Mouse (Mus musculus): ENCODE measurements at regions not wholly inside any gene's neighbourhood (a gene's known extent, or its start where the extent isn't known, plus 50 kb on each side); places are given as distances from the start of the nearest gene placed in this dataset.
A peak's percentile ranks its signal among the peaks of the same experiment; 100 is the strongest.

DNA sequence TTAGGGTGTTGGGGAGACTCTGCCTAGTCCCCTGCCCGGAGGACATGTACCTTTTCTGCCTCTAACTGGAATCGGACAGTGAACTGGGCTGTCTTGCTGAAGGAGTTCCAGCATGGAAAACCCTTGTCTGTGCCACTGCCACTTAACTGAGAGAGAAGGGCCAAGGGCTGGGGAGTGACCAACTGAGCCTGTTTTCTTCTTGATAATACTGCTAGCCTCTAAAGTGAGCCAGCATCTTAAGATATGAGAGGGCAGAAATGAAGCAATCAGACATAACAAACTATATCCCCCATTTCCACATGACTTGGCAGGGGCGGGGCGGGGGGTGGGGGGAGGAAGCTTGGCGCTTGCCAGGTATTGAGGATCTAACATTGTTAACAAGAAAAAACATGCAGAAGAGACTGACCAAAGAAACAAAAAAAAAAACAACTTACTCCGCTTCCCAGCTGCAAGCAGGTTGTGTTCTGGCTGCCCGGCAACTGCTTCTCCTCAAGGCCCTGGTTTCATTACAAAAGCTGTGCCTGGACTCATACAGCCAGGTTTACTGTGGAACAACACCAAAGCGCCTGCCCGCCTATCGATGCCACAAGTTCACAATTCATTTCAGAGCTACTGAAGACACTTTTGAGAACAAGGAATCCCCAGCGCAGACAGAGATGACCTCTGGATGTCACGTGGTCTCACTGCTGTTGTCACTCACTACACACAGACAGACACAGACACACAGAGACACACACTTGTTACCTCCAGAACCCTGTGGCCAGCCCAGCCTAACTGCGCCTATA, 153.6 kb upstream of the Klf14 start:
- no peak for ATAC-seq

DNA sequence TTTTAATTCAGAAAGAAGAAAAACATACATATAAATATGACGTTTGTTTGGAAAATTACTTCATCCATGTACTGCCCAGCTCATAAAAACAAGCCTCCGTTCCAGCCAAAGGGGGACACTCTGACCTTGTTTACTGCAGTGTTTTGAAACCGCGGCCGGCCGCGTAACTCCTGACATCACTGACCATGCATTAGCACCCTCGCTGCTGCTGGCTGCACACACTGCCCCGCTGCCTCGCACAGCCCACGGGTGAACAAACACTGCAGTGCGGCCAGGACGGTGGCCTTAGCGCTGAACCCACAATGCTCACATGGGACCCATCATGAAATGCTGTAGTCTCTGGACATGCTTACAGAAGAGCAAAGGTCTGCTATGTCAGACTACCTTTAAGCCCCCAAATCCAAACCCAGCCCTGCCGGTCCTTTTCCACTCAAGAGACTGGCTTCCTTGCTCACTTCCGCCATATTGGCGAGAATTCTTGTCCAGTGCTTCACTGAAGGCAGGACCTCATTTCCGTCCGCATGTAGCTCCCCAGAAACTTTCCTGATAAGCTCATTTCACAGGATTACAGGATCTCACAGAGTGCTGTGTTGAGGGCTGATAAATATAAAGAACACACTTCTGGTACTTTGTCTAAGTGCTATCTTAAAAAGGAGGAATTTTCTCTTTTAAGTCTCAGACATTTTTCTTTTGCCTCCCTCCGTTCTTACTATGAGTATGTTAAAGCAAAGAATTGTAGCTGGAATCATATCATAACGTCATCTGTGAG, 154.9 kb upstream of the Klf14 start:
- no peak for ATAC-seq

DNA sequence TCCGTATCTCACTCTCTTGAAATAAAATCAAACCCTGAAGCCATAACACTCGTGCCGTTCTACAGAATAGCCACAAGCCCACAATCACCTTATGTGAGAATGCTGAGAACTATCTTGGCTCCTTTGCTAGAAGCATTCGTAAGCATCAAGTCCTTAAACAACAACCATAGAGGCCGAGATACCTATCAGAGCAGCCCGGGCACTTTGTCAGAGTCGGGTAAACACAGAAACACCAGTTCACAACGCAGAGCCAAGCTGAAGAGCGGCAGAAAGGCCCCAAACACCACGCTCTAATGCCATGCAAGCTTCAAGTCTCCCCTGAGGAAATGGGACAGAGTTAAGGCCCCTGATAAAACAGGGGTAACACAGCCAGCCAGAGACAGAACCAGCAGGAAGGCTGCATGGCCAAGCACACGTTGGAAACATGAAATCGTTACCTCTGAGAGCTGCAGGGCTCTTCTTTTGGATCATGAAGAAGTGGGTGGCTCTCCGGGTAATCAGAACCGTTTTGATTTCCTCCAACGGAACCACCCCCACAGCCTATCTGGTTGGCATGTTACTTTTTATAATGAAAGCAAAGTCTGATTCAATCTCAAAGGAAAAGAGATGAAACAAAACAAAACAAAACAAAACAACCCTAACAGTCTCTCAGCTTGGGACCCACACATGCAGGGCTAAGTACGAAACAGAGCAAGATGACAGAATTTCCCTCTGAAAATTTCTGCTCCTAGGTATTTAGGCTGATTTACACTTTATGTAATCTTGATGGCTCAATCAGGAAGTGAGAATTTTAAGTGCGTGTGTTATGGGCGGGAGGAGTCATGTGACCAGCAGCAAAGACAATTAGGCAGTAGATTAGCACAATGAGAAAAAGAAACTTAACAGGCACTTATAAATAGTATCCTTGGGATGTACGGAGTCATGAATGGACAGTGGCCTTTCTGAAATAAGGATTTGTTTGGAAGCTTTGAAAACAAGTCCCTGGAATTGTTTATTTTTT, 155.8 kb upstream of the Klf14 start:
- ATAC-seq = peak; percentile 83

DNA sequence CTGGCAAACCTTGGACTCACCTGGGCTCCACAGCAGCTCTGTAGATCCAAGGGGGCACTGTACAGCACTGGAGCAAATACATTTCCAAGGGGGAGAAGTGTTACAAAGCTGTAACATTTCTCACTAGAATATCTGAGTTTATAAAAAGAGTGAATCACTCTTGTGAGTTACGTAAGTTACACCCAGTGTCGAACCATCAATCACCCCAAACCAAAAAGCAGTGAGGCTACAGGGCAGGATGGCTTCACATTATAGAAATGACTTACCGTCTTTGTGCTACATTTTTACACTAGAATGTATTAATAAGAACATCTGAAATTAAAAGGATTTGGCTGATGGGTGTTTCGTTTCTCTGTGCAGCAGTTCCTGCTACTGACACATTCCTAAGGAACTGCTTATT, 156.7 kb upstream of the Klf14 start:
- no peak for ATAC-seq

DNA sequence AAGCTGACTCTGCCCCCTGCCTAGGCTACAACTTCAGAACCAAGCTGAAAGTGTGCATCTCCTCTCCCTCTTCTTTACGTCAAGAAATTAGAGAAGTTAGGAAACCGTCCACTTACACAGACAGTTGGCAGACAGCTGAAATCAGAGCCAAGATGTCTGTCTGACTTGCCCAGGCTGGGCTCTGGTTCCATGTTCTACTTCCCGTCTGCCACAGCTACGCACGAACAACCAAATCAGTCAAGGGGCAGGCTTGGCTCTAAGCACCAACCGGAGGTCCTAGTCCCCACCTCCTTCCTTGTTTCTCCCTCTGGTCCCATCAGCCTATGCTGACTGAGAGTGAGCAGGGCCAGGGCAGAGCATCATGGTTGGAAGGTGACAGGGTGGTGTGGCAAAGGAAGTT, 157.5 kb upstream of the Klf14 start:
- ATAC-seq = no peak

DNA sequence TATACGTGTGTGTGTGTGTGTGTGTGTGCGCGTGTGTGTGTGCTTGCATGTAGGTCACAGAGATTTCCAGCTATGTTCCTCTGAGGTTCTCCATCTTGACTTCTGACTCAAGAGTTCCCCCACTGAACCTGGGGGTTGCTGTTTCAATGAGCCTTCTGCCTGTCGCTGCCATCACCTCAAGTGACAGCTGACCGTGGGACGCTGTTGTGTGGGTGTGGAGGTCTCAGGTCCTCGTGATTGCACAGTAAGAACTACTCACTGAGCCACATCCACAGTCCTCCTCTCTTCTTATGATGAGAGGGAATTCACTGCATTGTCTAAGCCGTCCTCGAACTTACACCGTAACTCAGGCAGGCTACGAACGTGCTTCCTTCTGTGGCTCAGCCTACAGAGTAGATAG, 158.8 kb upstream of the Klf14 start:
- ATAC-seq = no peak

DNA sequence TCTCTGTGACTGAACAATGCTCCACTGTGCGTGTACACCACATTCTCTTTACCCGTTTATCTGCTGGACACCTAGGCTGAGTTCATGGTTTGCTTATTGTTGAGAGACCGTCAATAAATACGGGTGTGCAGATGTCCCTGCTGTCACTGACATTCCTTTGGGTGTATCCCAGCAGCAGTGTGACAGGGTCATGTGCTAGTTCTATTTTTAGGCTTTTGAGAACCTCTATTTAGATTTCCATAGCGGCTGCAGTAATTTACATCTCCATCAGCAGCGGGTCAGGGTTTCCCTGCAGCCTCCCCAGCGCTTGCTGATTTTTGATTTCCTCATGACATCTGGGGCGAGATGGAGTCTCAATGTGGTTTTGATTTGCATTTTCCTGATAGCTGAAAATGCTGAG, 162.1 kb upstream of the Klf14 start:
- ATAC-seq = no peak

DNA sequence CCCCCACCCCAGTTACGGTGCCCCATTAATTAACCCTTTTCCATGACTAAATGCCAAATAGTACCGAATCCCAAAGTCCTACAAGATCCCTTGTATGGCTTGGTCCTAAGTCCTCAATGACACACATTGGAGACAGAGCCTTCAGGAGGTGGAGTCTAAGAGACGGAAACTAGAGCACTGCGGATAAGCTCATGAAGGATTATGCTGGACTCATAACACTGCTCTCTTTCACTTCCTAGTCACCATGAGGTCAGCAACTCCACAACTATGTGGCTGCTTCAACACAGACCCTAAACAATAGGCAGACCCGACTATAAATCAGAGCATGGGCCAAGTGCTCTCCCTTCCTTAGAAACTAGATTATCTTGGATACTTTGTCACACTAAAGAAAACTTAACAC, 164.0 kb upstream of the Klf14 start:
- ATAC-seq = no peak

DNA sequence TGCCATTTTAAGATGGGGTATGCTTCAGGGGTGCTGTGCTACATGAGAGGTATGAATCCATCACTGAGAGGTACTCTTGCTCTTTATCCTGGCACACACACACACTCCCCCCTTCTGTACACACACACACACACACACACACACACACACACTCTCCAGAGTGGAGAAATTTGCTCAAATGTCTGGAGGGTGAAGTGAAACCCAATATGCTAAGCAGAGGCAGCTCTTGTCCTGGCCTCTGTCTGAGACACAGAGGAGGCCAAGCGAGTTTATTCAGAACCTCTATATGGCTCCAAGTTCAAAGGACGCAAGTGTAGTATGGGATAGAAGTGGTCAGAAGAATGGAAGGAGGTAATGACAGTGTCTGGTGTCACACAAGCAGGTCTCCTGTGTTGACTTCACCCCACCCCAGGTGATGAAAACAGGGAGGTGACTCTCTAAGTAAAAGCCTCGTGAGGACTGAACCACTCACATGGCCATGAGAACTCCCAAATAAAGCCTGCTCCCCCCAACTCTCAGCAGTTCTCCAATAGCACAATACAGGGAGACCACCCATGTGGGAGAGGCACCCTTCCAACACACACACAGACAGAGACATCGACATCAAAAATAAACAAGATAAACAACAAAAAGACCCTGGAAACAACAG, 164.6 kb upstream of the Klf14 start:
- ATAC-seq = no peak

DNA sequence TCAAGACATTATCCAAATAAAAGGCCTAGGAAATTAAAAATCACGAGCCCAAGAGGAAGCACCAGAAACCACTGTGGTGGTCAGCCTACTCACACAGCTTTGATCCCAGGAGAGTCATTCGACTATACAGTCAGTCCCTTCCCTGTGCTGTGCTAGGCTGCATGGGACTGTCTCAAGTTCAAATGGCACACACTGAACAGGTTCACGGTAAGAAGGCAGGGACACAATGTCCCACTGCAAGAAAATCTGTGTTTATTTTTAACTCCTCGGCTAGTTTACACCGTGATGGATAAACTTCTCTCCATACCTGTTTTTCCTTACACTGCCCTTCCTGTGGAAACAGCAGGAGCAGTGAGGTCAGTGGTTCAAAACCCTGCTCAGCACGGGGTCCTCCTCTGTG, 165.2 kb upstream of the Klf14 start:
- no peak for ATAC-seq

DNA sequence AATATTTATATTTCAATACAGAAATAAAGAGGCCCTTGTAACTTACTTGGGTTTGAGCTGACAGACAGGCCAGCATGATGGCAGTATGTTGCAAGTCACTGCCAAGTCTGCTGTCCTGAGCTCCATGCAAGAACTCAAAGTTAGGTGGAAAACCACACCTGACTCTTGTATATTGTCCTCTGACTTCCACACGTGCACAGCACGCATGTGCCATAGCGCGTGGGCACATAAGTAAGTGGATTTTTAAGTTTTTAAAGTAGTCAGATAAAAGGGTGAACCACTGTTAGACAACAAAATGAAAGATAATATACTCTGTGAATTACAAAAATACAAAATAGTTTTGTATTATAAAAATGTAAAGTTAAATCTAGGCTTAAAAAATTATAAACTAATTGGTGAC, 166.0 kb upstream of the Klf14 start:
- no peak for ATAC-seq

DNA sequence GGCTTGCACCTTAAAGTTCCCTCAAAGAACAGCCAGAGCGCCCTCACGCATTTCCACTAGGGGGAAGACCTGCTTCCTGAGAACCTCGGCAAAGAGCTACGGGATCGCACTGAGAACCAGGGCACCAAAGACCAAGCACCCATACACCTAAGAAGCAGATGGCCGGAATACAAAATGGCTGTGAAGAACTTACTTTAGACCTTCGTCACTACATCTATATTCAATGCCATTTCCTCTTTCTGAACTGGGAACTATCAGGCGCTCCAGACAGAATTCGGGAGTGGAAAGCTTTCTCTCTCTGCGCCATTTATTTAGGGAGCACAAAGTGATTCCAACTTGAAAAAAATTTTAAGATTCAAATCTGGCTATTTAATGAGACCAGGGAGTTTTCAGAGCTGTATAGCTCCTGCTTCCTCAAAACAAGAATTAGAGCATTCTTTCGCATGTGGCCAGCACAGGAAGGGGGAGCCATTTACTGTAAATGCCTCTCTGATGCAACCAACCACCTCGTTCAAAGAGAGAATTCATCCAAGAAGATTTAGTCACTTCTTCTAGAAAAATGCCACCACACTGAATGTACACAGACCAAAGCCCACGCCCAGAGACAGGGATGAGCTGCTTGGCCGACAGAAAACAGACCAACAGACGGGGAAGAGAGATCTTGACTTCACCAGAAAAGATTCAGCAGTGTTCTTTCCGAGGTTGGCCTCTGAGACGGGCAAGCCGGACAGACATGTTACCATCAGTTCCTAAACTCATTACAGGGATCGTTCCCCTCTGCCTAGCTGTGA, 166.6 kb upstream of the Klf14 start:
- peak; percentile 26 for ATAC-seq

DNA sequence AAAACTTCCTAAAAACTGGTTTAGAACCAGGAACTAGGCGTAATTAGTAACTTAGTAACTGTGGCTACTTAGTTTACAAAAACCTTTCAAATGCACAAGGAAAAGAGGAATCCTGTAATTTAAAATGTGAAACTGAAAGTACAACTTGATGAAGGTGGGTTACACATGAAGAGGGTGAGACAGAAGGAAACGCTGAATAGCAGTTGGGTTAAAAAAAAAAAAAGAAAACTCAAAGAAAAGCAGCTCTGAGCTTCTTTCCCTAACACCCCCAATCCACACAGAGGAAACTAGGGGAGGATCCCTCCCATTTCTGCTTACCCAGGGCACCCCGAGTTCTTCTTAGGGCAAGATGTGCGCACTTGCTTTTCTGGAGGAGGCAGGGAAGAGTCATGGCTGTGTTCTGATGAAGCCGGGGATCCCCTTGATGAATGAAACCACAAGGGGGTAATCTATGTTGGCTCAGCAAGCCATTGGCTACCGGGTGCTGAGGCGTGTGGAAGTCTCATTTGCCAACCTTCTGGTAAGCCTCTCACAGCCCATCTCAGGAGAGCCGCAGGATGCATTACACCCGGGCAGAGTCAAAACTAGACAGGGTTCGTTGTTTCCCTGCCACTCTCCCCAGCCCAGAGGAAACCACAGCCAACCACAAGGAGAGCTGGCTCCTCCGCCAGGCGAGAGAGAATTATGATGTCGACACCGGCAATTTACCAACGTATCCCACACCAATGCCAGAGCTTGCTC, 167.4 kb upstream of the Klf14 start:
- peak; percentile 85 for ATAC-seq

DNA sequence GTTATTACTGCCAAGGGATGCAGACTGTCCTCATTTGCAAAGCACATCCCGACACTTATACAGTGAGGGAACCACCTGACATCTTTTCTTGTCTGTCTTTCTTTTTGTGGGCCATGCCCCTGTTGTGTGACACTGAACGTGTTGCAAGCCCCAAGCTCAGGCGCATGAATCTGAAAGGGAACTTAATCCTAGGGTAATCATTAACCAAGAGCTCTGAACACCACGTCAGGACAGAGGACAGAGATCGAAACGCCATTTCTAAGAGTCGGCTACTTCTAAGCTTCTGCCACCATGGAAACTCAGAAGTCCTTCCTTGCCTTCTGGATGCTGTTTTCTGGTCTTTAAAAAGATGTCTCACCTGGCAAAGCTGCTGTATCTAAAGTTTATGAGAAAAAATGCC, 170.3 kb upstream of the Klf14 start:
- ATAC-seq = no peak

DNA sequence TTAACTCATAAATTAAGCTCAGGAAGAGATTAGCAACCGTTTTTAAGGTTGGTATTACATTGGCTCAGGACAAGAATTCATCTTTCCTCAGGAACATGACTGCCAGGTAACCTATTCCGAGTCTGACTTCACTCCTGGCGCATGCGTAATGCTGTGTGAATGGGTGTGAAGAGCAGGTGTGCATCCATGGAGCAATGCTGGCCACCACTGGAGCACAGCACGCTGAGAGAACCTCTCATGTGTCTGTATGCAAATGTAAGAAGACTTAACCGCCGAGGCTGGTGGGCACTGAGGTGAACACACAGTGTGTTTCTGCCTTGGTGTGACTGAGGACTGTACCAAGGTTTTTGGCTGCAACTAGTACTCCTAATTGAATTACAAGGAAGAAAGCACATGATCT, 171.1 kb upstream of the Klf14 start:
- no peak for ATAC-seq

DNA sequence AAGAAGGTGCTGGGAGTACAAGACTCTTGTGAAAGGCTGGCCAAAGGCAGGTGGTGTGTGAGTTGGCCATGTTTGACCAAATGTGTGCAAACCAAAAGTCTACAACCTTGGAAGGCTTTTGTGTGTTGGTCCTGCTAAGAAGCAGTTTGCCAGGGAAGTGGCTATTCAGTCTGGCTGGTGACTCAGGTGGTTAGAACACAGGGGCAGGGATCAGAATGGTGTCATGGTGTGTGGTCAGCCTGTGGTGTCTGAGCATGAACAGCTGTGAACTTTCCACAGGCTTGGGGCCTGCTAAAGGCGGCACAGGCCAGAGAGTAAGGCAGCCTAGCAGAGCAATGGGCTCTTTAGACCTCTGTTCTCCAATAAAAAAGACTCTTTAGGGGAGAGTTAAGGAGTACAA, 171.6 kb upstream of the Klf14 start:
- ATAC-seq = no peak

DNA sequence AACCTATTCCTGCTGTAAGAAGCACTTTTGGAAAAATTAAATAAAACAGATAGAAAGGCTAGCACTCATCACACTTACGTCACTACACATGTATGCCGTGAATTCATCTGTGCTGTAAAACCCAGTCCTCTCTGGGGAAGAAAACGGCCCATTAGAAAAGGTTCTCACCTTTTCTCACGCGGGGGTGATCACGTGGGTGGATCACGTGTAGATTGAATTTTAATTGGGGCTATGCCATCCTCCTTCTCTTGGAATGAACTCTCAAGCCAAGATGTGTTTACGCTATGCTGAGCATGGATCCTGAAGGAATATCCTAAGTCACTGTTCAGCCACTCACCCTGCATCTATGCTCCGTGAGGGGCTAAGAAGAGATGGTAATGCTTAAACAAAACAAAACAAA, 172.8 kb upstream of the Klf14 start:
- ATAC-seq = no peak

DNA sequence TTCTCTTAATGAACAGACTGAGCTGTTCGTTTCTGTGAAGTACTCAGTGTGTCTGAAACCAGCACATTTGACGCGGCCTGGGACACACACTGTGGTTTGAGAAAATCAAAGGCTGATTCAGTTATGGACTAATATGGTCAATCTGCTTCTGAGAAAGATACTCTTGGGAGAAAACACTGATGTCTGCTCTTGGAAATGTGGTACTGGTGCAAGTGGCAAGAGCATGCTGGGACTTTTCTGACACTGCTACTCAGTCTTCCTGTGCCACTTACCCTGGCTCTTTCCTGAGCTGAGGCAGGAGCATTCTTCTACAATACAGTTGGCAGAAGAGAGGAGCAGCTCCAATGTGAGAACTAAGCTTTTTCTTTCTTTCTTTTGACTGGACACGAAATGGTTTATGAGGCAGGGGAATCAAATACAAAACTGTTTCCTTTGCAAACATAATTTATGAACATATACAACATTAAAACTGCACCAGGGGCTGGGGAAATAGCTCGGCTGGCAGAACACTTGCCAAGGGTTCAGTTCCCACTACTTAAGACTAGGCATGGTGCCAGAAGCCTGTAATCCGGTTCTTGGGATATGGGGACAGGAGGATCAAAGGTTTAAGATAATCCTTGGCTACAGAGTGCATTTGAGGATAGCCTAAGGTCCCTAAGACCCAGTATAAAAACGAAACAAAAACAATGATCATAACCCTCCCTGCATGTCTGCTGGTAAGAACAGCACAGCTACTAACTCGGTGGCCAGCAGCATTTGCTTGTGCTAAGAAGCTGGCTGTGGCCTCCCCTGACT, 173.7 kb upstream of the Klf14 start:
- ATAC-seq = peak; percentile 36

DNA sequence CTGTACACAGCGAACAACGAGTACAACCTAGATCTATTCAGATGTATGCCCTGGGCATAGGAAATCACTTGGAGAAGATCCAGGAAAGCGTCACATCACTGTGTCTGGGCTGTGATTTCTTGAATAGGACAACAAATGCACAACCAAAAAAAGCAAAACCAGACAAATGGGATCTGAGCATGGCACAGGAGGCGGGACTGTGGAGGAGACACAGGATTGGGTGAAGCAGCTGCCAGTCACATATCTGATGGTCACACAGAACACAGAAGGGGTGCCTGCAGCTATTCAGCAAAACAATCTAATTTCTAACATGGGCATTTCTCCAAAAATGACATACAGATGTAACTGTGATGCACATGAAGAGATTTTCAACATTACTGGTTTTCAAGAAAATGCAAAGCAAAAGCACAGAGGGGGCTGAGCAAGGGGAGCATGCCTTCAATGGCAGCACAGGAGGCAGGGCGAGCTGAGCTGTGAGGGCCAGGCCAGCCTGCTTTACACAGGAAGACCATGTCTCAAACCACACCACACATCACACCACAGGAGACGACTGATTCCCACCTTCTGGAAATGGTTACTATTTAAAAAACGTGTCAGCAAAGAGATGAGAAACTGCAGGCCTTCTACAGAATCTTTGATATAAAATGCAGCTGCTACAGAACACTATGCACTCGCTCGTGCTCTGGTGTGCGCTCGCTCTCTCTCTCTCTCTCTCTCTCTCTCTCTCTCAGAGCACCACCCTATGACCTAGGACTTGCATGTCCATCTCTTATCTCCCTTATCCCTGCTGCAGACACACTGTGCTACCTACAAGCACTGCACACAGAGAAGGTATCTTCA, 175.2 kb upstream of the Klf14 start:
- ATAC-seq = no peak
